Mouse (Mus musculus): ENCODE data around the gene Ppp1r8.
"Not testable (repeated sequence)": the region's sequence is repeated elsewhere in the genome, so short reads cannot be mapped to it uniquely, and the experiment has no call there.

Gene Ppp1r8

DNA sequence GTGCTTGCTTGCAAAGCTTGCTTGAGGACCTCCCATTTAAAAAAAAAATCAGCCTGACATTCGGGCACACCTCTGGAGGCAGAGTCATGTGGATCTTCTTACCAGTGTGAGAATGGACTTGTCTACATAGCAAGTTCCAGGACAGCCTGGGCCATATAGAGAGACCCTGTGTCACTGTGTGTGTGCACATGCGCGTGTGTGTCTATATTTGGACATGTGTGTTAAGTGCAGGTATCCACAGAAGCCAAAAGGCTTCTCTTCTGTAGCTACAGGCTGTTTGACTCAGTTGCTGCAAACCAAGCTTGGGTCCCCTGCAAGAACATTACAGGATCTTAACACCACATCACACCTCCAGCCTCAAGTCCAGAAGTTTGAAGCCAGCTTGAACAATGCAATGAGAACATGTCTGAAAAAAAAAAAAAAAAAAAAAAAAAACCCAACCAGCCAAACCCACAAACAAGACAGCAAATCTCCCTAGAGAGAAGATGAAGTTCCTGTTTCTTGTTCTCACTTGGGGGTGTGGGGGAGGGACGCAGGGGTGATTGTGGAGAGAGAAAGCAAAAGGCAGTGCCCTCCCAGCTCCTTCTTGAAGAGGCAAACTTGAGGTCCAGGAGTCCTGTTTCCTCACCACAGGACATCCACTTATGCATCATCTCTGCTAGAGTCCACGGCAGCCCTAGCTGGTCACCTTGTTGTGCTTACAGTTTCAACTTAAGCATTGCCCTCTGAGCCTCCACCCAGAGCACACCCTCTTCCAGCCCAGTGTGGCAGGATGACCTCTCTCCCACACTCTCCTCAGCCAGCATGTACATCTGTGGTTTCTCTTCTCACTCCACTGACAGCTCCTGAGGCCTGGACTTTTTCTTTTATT lies 35.0 kb downstream of the Ppp1r8 start:
- DNase-seq (ENCODE audit: low spot score in 2 of 2): peak in 1 of 2 experiments; percentile 50

DNA sequence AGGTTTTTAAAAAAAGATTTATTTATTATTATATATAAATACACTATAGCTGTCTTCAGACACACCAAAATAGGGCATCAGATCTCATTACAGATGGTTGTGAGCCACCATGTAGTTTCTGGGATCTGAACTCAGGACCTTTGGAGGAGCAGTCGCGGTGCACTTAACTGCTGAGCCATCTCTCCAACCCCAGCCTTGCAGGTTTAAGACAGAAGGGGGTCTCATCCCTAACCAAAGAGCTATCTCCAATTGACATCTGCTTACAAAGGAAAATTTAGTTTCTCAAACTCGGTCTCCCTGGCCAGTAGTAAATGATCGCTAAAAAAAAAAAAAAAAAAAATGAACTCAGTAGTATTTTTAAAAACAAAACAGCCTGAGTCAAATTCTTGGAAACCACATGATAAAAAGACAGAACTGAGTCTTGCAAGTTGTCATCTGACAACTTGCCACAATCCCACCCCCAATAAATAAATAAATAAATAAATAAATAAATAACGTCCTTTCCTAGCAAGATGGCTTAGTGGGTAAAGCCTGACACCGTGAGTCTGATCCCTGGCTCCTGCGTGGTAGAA lies 36.3 kb downstream of the Ppp1r8 start:
- no peak for DNase-seq (ENCODE audit: low spot score in 2 of 2)

DNA sequence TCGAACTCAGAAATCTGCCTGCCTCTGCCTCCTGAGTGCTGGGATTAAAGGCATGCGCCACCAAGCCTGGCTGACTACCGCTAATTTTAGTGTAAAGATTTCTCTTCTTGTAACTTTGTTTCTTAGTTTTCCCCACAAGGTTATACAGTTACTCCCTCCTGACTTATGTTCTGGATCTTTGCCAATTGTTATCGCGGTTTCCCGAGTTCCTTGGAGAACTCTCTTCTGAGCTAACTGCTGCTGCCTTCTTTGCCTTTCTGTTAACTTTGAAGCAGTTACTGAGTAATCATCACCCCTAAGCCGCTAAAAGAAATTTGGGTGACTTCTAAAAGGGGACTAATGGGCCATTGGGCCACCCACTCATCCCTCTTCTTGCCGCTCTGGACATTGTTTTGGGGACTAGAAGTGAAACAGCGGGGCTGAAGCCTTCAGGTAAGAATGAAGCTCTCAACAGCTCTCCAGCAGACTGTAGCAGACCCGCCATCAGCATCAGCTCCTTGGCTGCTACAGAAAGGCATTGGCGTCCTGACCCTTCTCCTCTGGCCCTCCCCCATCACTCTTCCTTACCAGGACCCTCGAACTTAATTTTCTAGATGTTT lies 37.3 kb downstream of the Ppp1r8 start:
- no peak for DNase-seq (ENCODE audit: low spot score in 2 of 2)

DNA sequence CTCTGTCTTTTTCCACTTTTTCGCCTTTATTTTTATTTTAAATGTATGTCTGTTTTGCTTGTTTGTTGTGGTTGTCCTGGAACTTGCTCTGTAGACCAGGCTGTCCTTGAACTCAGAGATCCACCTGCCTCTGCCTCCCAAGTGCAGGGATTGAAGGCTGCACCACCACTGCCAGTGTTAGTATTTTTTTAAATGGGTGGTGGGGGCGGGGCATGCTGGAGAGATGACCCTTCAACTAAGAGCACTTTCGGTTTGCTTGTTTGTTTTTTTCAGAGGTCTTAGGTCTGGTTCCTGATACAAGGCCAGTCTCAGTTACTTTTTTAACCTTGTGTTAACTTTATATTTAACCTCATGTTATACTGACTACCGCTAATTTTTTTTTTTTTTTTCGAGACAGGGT lies 37.8 kb downstream of the Ppp1r8 start:
- no peak for DNase-seq (ENCODE audit: low spot score in 2 of 2)

DNA sequence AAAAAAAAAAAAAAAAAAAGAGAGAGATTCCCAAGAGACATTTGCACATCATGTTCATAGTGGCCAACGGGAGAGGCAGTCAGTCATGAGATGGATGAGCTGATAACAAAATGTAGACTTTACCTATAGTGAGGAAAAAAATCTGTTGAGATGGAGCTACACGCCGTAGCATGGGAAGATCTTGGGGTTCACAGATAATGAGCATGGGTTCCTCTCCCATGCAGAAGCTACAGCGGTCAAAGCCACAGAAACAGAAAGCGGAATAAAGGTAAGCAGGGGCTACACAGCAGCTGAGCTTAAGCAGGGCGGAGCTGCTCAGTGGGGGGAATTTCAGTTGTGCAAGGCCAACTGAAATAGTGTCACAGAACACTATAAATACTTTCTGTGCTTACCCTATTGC lies 38.6 kb downstream of the Ppp1r8 start:
- DNase-seq (ENCODE audit: low spot score in 2 of 2): no peak

DNA sequence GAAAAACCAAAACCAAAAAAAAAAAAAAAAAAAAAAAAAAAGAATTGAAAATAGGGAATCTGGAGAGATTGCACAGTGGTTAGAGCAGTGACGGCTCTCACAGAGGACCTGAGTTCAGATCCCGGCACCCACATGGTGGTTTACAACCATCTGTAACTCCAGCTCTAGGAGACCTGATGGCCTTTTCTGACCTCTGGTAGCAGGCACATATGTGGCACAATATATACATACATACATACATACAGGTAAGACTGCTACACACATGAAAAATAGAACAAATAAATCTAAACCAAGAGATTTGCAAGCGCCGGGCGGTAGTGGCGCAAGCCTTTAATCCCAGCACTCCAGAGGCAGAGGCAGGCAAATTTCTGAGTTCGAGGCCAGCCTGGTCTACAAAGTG lies 39.1 kb downstream of the Ppp1r8 start:
- no peak for DNase-seq (ENCODE audit: low spot score in 2 of 2)

DNA sequence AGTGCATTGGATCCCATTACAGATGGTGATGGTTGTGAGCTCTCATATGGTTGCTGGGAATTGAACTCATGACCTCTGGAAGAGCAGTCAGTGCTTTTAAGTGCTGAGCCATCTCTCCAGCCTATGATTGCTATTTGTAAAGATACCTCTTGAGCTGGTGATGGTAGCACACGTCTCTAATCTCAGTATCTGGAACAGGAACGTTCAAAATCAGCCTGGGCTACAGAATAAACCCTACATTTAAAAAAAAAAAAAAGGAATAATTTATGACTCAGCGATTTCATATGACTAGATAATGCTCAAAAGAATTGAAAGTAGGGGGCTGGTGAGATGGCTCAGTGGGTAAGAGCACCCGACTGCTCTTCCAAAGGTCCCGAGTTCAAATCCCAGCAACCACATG lies 39.8 kb downstream of the Ppp1r8 start:
- DNase-seq (ENCODE audit: low spot score in 2 of 2): no peak

DNA sequence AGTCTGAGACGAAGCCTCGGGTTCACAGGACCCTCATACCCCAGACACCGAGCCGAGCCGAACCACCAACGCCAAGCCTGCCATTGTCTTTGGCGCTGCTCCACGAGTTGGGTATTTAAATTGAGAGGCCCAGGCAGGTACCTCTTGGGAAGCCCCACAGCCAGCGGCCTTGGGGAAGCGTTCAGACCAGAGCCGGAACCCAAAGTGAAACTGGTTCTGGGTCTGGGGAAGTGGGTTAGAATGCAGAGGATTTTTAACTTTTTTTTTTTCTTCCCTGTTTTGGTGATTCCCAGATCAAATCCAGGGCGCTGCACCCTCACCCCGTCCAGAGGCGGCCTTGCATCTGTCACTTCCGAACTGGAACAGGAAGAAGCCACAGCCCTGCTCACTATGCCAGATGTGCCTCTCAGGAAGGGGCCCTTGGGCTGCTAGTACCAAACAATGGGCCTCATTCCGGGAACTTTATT lies 40.8 kb downstream of the Ppp1r8 start:
- DNase-seq (ENCODE audit: low spot score in 2 of 2): no peak

DNA sequence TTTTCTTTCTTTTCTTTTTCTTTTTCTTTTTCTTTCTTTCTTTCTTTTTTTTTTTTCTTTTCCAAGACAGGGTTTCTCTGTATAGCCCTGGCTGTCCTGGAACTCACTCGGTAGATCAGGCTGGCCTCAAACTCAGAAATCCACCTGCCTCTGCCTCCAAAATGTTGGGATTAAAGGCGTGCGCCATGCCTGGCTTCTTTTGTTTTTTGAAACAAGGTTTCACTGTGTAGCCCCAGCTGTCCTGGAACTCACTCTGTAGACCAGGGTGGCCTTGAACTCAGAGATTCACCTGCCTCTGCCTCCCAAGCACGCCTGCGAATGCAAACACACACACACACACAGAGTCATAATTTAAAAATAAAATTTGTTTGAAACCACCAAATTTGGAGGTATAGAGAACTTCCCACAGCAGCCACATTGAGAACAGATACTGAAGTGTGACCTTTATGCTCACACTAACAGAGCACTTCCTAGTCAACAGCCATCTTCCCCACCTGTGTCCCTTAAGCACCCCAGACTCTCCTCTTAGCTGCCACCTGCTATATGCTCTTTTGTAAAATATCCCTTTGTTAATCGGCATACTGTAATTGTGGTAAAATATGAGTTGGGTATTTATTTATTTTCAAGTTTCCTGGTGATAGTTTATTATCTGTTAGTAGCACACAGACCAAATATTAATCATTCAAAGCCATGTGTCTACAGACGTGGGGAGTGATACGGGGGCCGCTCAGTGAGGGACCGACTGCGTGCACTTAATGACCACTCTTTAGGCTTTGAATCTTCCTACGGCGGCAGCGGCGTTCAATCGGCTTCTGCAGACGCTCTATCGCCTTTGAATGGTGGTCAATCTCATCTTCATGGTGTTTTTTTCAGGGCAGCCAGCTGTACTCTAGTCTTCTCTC lies 41.5 kb downstream of the Ppp1r8 start:
- no peak for DNase-seq (ENCODE audit: low spot score in 2 of 2)

DNA sequence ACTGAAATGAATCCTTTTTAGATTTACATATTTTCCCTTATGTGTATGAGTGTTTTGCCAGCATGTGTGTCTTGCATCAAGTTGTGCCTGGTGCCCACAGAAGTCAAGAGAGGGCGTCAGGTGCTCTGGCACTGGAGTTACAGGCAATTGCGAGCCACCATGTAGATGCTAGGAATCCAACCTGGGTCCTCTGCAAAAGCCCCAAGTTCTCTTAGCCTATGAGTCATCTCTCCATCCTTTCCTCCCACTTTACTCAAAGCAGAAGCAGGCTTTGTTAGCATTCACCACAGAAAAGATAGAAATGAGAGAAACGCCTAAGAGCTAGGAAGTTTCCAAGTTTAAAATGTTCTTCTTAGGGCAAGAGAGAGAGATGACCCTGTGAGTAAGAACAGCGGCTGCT lies 43.1 kb downstream of the Ppp1r8 start:
- no peak for DNase-seq (ENCODE audit: low spot score in 2 of 2)

DNA sequence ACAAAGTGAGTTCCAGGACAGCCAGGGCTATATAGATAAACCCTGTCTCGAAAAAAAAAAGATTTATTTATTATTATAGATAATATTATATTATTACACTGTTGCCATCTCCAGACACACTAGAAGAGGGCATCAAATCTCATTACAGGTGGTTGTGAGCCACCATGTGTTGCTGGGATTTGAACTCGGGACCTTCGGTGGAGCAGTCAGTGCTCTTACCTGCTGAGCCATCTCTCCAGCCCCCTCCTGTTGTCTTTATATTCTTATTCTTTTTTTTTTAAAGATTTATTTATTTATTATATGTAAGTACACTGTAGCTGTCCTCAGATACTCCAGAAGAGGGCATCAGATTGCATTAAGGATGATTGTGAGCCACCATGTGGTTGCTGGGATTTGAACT lies 44.3 kb downstream of the Ppp1r8 start:
- DNase-seq (ENCODE audit: low spot score in 2 of 2): not testable (repeated sequence)

DNA sequence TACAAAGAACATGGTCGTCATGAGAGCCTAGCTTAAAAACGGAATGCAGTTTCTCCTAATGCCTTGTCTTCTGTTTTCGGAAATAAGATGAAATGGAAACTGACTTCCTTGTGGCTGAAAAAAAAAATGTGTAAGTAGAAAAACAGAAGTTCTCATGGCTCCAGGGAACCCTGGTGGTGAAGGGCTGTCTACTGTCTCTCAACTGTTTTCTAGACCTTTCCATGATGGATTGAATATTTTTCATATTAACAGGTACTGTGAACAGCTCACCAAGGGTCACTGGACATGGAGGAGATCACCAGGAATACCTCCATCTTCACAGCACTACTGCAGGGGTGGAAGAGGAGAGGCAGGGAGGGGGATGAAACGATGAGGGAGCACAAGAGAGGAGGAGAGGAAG lies 44.9 kb downstream of the Ppp1r8 start:
- no peak for DNase-seq (ENCODE audit: low spot score in 2 of 2)

DNA sequence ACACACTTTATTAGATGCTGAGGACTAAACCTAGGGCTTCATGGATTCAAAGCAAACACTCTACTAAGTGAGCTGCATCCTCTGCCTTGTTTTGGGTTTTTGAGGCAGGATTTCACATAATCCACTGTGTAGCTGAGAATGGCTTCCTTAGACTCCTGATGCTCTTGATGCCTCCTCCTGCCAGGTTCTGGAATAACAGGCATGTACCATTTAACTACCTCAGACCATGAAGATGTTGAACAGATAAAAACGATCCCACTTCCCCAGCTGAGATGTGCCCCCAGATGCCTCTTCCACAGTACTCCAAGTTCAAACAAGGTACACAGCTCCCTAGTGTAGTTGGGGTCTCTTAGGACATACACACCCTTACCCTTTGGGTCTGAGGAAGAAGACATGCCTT lies 45.5 kb downstream of the Ppp1r8 start:
- no peak for DNase-seq (ENCODE audit: low spot score in 2 of 2)

DNA sequence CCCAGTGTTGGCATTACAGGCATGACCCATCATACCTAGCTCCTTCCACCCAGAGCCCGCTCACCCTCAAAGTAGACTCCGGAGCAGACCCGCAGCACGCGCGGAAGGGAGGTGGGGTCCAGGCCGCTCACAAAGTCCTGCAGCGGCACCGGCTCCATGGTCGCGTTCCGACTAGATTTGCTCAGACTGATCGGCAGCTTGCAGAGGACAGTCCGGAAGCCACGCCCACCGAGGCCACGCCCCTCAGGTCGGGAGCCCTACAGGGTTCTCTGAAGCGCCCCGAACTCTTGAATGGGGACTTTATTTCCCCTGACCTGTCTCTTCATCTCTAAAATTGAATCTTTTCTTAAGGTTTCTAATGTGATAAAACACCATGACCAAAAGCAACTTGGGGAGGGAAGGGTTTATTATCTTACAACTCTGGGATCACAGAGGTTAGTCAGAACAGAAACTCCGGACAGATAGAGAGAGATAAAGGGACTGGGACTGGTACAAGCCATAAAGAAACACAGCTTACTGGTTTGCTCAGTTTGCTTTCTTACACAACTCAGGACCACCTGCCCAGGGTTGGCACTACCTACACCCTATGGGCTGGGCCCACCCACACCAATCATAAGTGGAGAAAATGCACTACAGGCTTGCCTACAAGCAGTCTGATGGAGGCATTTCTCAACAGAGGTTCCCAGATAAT lies 46.6 kb downstream of the Ppp1r8 start, which contains the start of gene Themis2:
Themis2 (minus strand) TSS at position 192 of the 691 bp plus-strand sequence.
- DNase-seq (ENCODE audit: low spot score in 2 of 2): peak; percentile 88 to 92

DNA sequence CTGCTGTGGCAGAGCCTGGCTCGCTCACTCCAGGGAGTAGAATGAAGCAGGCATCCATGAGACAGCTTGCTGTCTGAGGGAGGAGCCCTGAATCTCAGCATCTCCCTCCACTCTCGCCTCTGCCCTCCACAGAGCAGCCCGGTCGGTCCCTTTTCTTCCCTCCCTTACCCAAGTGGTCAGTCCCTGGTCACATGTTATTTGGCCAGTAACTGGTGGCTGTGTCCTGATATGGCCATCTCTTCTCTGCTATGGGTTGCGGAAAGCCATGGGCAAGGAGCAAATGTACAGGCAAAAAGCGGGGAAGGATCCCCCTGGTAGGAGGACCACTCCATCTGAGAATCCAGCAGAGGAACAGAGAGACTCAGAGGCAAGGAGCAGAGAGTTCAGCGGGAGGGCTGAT lies 47.8 kb downstream of the Ppp1r8 start:
- DNase-seq (ENCODE audit: low spot score in 2 of 2): no peak

DNA sequence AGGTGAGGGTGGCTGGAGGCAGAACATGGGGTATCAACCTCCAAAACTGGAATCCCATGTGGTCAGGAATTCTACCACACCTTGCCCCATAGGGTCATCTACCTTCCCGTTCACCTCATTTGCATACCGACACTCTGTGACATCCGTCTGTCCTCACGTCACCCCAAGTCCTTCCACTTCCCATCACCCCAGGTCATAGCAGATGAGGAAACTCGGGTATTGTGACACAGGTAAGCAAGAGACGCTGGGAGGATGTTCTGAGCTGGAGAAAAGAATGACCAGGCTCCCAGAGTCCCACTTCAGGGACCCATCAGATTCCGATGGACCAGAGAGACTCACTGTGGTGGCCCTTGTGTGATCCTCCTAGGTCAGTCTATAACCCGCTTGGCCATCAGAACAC lies 48.2 kb downstream of the Ppp1r8 start:
- no peak for DNase-seq (ENCODE audit: low spot score in 2 of 2)

DNA sequence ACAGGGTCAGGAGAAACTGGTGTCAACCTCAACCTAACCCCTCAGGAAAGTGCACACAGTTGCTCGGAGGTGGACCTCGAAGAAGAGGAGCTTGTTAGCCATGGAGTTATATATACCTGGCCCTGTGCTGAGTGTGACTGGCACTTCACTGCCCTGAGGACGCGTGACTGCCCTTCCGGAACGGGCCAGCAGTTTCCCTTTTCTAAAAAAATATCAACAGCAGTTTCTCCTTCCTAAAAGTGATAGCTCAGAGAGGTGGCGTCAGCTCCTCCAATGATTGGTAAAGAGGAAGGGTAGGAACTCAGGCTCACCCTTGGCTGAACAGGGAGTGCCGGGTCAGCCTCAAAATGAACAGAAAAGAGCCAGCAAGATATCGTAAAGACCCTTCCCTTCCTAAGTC lies 48.9 kb downstream of the Ppp1r8 start:
- no peak for DNase-seq (ENCODE audit: low spot score in 2 of 2)

DNA sequence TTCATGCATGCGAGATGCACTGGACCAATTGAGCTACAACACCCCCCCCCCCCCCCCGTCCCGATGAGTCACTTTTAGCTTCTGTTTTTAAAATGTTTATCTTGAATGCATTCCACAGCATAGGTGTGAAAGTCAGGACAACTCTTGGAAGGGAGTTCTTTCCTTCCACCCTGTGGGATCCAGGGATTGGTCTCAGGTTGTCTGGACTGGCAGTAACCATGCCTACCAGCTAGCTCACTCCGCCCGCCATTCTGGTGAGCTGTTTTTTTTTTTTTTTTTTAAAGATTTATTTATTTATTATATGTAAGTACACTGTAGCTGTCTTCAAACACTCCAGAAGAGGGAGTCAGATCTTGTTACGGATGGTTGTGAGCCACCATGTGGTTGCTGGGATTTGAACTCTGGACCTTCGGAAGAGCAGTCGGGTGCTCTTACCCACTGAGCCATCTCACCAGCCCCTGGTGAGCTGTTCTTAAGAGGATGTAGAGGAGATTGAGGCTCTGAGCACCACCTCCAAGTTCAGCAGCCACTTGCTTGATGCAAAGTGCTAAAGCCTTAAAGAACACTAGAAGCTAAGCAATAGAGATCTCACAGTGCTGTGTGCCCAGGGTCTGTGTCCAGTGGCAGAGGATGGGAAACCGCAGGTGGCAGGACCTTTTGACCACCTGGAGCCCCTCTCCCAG lies 49.5 kb downstream of the Ppp1r8 start:
- DNase-seq (ENCODE audit: low spot score in 2 of 2): not testable (repeated sequence)

DNA sequence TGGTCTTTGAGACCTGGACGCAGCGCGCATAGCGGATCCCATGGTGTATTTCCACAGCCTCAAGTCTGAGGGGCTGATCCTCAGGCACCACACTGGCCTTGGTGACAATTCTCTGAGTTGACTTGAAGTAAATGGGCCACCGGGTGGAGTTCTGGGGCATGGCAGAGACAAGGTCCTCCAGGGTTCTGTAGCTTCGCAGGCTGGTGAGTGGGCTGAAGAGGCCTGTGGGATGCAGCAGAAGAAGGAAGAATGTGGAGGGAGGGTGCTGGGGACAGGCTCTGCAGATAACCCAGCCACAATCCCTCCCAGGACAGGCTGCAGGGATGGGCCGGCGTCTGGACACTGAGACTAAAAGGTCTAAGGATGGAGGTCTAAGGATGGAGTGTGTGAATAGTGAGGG lies 53.2 kb downstream of the Ppp1r8 start:
- DNase-seq (ENCODE audit: low spot score in 2 of 2): no peak

DNA sequence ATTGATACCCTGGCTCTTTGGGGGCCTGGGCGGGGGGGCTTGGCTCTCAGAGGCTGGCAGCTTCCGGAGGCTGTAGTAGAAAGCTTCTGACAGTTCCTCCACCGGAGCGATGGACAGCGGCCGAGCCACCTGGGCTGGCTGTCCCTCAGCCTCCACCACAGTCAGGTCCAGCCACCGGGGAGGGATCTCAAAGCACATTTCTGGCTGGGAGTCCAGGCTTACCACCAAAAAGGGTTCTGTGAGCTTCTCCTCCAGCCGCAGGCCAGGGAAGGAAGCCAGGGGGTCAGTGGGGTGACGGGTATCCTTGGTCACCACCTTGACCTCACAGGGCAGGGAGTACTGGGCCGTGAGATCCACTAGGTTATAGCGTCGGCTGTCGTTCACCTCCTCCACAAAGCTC lies 57.7 kb downstream of the Ppp1r8 start:
- DNase-seq (ENCODE audit: low spot score in 2 of 2): no peak

DNA sequence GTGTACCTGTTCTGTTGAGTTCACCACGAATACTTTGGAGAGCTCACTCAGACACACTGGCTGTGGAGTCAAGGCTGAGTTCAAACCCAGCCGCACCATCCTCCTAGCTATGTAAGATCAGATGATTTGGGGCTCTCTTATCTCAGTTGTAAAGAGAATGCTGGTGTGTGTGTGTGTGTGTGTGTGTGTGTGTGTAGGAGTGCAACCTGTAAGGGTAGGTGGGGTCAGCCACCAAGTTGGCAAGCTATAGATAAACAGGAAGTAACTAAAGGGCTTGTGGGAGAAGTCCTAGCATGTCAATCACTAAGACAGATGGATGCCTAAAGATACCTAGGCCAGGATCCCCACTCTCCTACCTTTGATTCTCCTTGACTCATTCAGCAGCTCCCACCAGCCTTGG lies 59.2 kb downstream of the Ppp1r8 start:
- no peak for DNase-seq (ENCODE audit: low spot score in 2 of 2)
